Comparison of ENCODE assay signal across 10 mouse cellular contexts in genomic region chr19:5945891-5946290, GRCm38 (mm10). TPM values are rescaled to one million over a fixed set of nuclear protein-coding genes. Genes with fewer than 3 reads are reported as not detected.
DNase-seq lines count a peak whose midpoint lies in the region; ATAC-seq and TF ChIP-seq lines count a peak whose summit lies in the region.
"Had no signal": no experiment of that assay in that cellular context is flagged by ENCODE, and none has a peak within 500 bp of the region (broad histone marks: within the 10 kb centered on the region; RNA-seq: fewer than 3 reads in every experiment).

No protein-coding gene starts in this region.

- no peaks in the 10 kb centered on the region for H3K27me3 ChIP-seq in embryonic facial prominence, embryonic 15.5 days
- no peaks in the 10 kb centered on the region for H3K27me3 ChIP-seq in heart, postnatal 0 days (ENCODE audit: control insufficient read depth, insufficient read depth, low read length)

- peaks cover 62% of the 10 kb centered on the region for H3K36me3 ChIP-seq in embryonic facial prominence, embryonic 15.5 days
- H3K36me3 ChIP-seq in heart, postnatal 0 days (replicated peaks; ENCODE audit: control insufficient read depth, insufficient read depth, low read length) = peaks cover 21% of the 10 kb centered on the region

- H3K27ac ChIP-seq in embryonic facial prominence, embryonic 15.5 days (replicated peaks) = peak overlapping the region; percentile 63
- peak overlapping the region; percentile 36 for H3K27ac ChIP-seq in heart, postnatal 0 days (ENCODE audit: low read depth)

- peak; percentile 60 for DNase-seq in kidney, postnatal 10 days
- DNase-seq in kidney, adult 18-20 months = no peak
- no peak for DNase-seq in heart, postnatal 0 days (ENCODE audit: low spot score)
- peak; percentile 72 for DNase-seq in lung, postnatal 10 days
- no peak for DNase-seq in ovary, adult 18-20 months (ENCODE audit: low spot score)
- no peak for DNase-seq in embryo, embryonic 10 days (ENCODE audit: low spot score)
- DNase-seq in left cerebral cortex, adult 8-10 months (ENCODE audit: low spot score in 2 of 2) = no peak
- DNase-seq: midbrain, embryonic 14.5 days had no signal

- H3K9me3 ChIP-seq in embryonic facial prominence, embryonic 15.5 days (replicated peaks) = no peaks in the 10 kb centered on the region
- H3K9me3 ChIP-seq in heart, postnatal 0 days (replicated peaks; ENCODE audit: control insufficient read depth, low read length) = no peaks in the 10 kb centered on the region

- TF ChIP-seq EP300 in heart, postnatal 0 days (IDR thresholded peaks at IDR 0.05; ENCODE audit: low read depth) = no peak

- ATAC-seq in embryonic facial prominence, embryonic 15.5 days (ENCODE audit: insufficient number of reproducible peaks, low FRiP score, low TSS enrichment, low read depth) = no peak
- 0 out of 2 replicates have a peak, but pooled peaks have one; percentile 8 for ATAC-seq in heart, postnatal 0 days (ENCODE audit: insufficient read depth, low read depth)

- 75% methylated on average over 8 of the region's 8 CpGs for WGBS in embryonic facial prominence, embryonic 15.5 days
- 42% methylated on average over 8 of the region's 8 CpGs for WGBS in heart, postnatal 0 days

- H3K9ac ChIP-seq in embryonic facial prominence, embryonic 15.5 days = no peak overlapping the region
- H3K9ac ChIP-seq in heart, postnatal 0 days (replicated peaks; ENCODE audit: low read depth, low read length) = no peak overlapping the region

- TF ChIP-seq CTCF in heart, postnatal 0 days (IDR thresholded peaks at IDR 0.05; ENCODE audit: low read depth) = no peak

- H3K4me2 ChIP-seq in embryonic facial prominence, embryonic 15.5 days (replicated peaks) = no peak overlapping the region
- H3K4me2 ChIP-seq in heart, postnatal 0 days (ENCODE audit: low read depth, low read length) = no peak overlapping the region

- peaks cover 19% of the 10 kb centered on the region for H3K4me1 ChIP-seq in embryonic facial prominence, embryonic 15.5 days
- peaks cover 29% of the 10 kb centered on the region for H3K4me1 ChIP-seq in heart, postnatal 0 days (ENCODE audit: control insufficient read depth, insufficient read depth)

- H3K4me3 ChIP-seq in embryonic facial prominence, embryonic 15.5 days (replicated peaks) = no peak overlapping the region
- no peak overlapping the region for H3K4me3 ChIP-seq in heart, postnatal 0 days (ENCODE audit: low read depth, low read length)

RNA-seq across cellular contexts. Expression of gene Pola2, which starts 18.1 kb away (rescaled TPM):
- 59.6 and 65.4 TPM in 2 replicates for polyA plus RNA-seq in embryonic facial prominence, embryonic 15.5 days (2015; fragmentation: Nextera tagmentation; extraction: Ambion mirVana)
- 44.7 and 64.3 TPM in 2 replicates for total RNA-seq in heart, postnatal 0 days (2014; rRNA removed; ENCODE audit: low replicate concordance)
- 32.7 and 34.1 TPM in 2 replicates for polyA plus RNA-seq in heart, postnatal 0 days (2015; fragmentation: Nextera tagmentation; extraction: Ambion mirVana)
- total RNA-seq in left cerebral cortex, adult 8-10 months (2022) = 1 to 10 TPM; 4.4 to 6.6 (median 5.6) TPM

RNA-seq across cellular contexts. Expression of gene Cdc42ep2, which starts 21.3 kb away (rescaled TPM):
- polyA plus RNA-seq in embryonic facial prominence, embryonic 15.5 days (2015; fragmentation: Nextera tagmentation; extraction: Ambion mirVana) = 11.0 TPM in 2 replicates
- total RNA-seq in heart, postnatal 0 days (2014; rRNA removed; ENCODE audit: low replicate concordance) = 15.7 and 17.4 TPM in 2 replicates
- polyA plus RNA-seq in heart, postnatal 0 days (2015; fragmentation: Nextera tagmentation; extraction: Ambion mirVana) = 8.8 and 9.5 TPM in 2 replicates
- 1 to 10 TPM; 6.1 to 7.4 (median 6.4) TPM for total RNA-seq in left cerebral cortex, adult 8-10 months (2022)
- total RNA-seq: hematopoietic stem cell, adult 5-6 weeks had no signal

RNA-seq across cellular contexts. Expression of gene Dpf2, which starts 33.1 kb away (rescaled TPM):
- 144 and 167 TPM in 2 replicates for polyA plus RNA-seq in embryonic facial prominence, embryonic 15.5 days (2015; fragmentation: Nextera tagmentation; extraction: Ambion mirVana)
- total RNA-seq in heart, postnatal 0 days (2014; rRNA removed; ENCODE audit: low replicate concordance) = 57.8 and 91.8 TPM in 2 replicates
- polyA plus RNA-seq in heart, postnatal 0 days (2015; fragmentation: Nextera tagmentation; extraction: Ambion mirVana) = 60.5 and 61.4 TPM in 2 replicates
- 10 to 100 TPM; 76.4 to 87.8 (median 81.6) TPM for total RNA-seq in left cerebral cortex, adult 8-10 months (2022)

RNA-seq across cellular contexts. Expression of gene Slc22a20, which starts 40.1 kb away (rescaled TPM):
- polyA plus RNA-seq in embryonic facial prominence, embryonic 15.5 days (2015; fragmentation: Nextera tagmentation; extraction: Ambion mirVana) = not detected in 2 replicates
- not detected in 2 replicates for total RNA-seq in heart, postnatal 0 days (2014; rRNA removed; ENCODE audit: low replicate concordance)
- not detected in 2 replicates for polyA plus RNA-seq in heart, postnatal 0 days (2015; fragmentation: Nextera tagmentation; extraction: Ambion mirVana)
- not detected for total RNA-seq in left cerebral cortex, adult 8-10 months (2022)
- total RNA-seq: hematopoietic stem cell, adult 5-6 weeks had no signal
- polyA plus RNA-seq: midbrain, embryonic 14.5 days had no signal

RNA-seq across cellular contexts. Expression of gene Tigd3, which starts 51.9 kb away (rescaled TPM):
- 3.4 and 3.6 TPM in 2 replicates for polyA plus RNA-seq in embryonic facial prominence, embryonic 15.5 days (2015; fragmentation: Nextera tagmentation; extraction: Ambion mirVana)
- 0.81 and 3.3 TPM in 2 replicates for total RNA-seq in heart, postnatal 0 days (2014; rRNA removed; ENCODE audit: low replicate concordance)
- polyA plus RNA-seq in heart, postnatal 0 days (2015; fragmentation: Nextera tagmentation; extraction: Ambion mirVana) = 0.85 and 0.91 TPM in 2 replicates
- total RNA-seq in left cerebral cortex, adult 8-10 months (2022) = 1 to 10 TPM; 3.9 to 5.6 (median 5.0) TPM

Comparison
In these comparisons a context has a peak if more than half of its experiments do, and no peak if none do; other contexts are left out.
1. DNase-seq: peak in kidney, postnatal 10 days (single experiment) and lung, postnatal 10 days (single experiment); none in kidney, adult 18-20 months (single experiment), heart, postnatal 0 days (single experiment), ovary, adult 18-20 months (single experiment), embryo, embryonic 10 days (single experiment) and left cerebral cortex, adult 8-10 months (0 of 2).